Mouse (Mus musculus) stomach, embryonic 14.5 days (tissue): ENCODE measurements around the gene Crim1. TPM values are rescaled to one million over a fixed set of nuclear protein-coding genes. Genes with fewer than 3 reads are reported as not detected.
"Not testable (repeated sequence)": the region's sequence is repeated elsewhere in the genome, so short reads cannot be mapped to it uniquely, and the experiment has no call there.

Source experiments
- ATAC-seq: fragments of 200-750 bp; cut with Nextera tagmentation; 2 replicates; pipeline ENCODE4 v1.8.0; 2017; ENCODE audit warnings: low read depth, moderate TSS enrichment; ENCODE audit not compliant: insufficient number of reproducible peaks, insufficient read depth, low FRiP score
- H3K27ac ChIP-seq: fragments of 300-500 bp; sonication (generic); 2 replicates; pipeline ENCODE4 v1.5.1; 2014; ENCODE audit warnings: mild to moderate bottlenecking, low read length, moderate library complexity, mixed read lengths
- H3K27me3 ChIP-seq: fragments of 300-500 bp; sonication (generic); 2 replicates; pipeline ENCODE4 v1.6.1; 2014; ENCODE audit warnings: low read length, control low read depth, mixed read lengths; ENCODE audit not compliant: control insufficient read depth, insufficient read depth
- H3K36me3 ChIP-seq: fragments of 300-500 bp; sonication (generic); 2 replicates; pipeline ENCODE4 v1.6.1; 2014; ENCODE audit warnings: mild to moderate bottlenecking, control low read depth, low read length, moderate library complexity, mixed read lengths; ENCODE audit not compliant: control insufficient read depth, insufficient read depth
- H3K4me1 ChIP-seq: fragments of 300-500 bp; sonication (generic); 2 replicates; pipeline ENCODE4 v1.6.1; 2014; ENCODE audit warnings: low read length, control low read depth, mixed read lengths; ENCODE audit not compliant: control insufficient read depth, insufficient read depth
- H3K4me2 ChIP-seq: fragments of 300-500 bp; sonication (generic); replicated peaks from 2 replicates; pipeline ENCODE4 v1.6.1; 2014; ENCODE audit warnings: low read depth, low read length, control low read depth
- H3K4me3 ChIP-seq: fragments of 300-500 bp; sonication (generic); 2 replicates; pipeline ENCODE4 v1.5.1; 2014; ENCODE audit warnings: low read depth, low read length, control low read depth
- H3K9ac ChIP-seq: fragments of 300-500 bp; sonication (generic); replicated peaks from 2 replicates; pipeline ENCODE4 v1.6.1; 2014; ENCODE audit warnings: low read depth, mild to moderate bottlenecking, control low read depth, low read length, moderate library complexity, mixed read lengths
- H3K9me3 ChIP-seq: fragments of 300-500 bp; sonication (generic); 2 replicates; pipeline ENCODE4 v1.6.1; 2016; ENCODE audit warnings: low read depth, low read length, control low read depth; ENCODE audit not compliant: control insufficient read depth
- WGBS: fragments of 180-500 bp; shearing (Covaris S2); extraction: QIAGEN DNeasy Blood & Tissue Kit; methylation state at CpG from one replicate; pipeline ENCODE4 v1.1.7; 2014; 5-methylcytosine and 5-hydroxymethylcytosine counted together
- polyA plus RNA-seq: library from polyadenylated mRNA; unstranded; fragments of >200 nt; fragmentation: Nextera tagmentation; extraction: Ambion mirVana; gene quantifications from 2 replicates; pipeline ENCODE4 v1.2.1, GENCODE M21; 2014

The Crim1 gene
- polyA plus RNA-seq, 1 experiment from 2014 or later, result 4.9 TPM

DNA sequence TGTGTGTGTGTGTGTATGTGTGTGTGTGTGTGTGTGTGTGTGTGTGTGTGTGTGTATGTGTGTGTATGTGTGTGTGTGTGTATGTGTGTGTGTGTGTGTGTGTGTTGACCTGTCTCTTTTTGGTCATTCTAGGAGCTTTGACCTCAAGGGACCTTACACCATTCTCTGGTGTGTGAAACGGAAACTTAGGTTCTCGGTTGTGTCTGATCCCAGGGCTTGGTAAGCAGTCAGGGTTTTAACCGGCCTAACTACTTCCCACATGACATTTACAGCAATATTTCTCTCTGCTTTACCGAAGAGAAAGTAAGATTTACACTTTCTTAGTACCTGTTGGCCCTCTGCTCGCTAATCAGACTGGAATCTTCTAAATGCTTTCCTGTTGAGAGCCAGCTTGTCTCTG lies 48.1 kb downstream of the Crim1 start:
- H3K9me3 ChIP-seq, result no peaks in the 10 kb centered on the region
- WGBS, result 43% methylated on average over 5 of the region's 5 CpGs
- no peaks in the 10 kb centered on the region for H3K27me3 ChIP-seq
- no peak overlapping the region for H3K27ac ChIP-seq
- no peak overlapping the region for H3K4me3 ChIP-seq
- H3K36me3 ChIP-seq, result no peaks in the 10 kb centered on the region
- H3K4me1 ChIP-seq, result peaks cover 16% of the 10 kb centered on the region; the same call in 1 of the 2 replicates
- no peak overlapping the region for H3K9ac ChIP-seq
- no peak for ATAC-seq
- no peak overlapping the region for H3K4me2 ChIP-seq

DNA sequence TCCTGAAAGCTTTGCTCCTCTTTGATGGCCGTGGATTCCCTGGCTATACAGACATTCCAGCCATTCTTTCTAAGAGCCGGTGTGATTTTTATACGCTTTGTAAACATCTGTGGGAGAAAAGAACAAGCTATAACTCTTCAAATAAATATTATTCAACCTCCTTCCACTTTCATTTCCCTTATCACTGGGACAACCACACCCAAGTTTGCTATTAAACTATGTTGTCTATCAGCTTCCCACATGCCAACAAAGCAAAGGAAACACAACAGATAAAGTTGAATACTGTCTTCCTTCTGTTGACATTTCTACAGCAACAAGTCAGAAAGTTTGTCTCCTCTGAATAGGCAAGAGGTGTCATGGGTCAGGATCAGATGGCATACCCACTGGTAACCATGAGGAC lies 48.9 kb downstream of the Crim1 start:
- no peaks in the 10 kb centered on the region for H3K27me3 ChIP-seq
- H3K27ac ChIP-seq, result no peak overlapping the region
- H3K4me1 ChIP-seq, result peaks cover 16% of the 10 kb centered on the region; the same call in 1 of the 2 replicates
- no peak overlapping the region for H3K4me2 ChIP-seq
- no peak for ATAC-seq
- no peaks in the 10 kb centered on the region for H3K36me3 ChIP-seq
- no peaks in the 10 kb centered on the region for H3K9me3 ChIP-seq
- H3K4me3 ChIP-seq, result no peak overlapping the region
- 18% methylated on average over 3 of the region's 3 CpGs for WGBS
- no peak overlapping the region for H3K9ac ChIP-seq

- Histone ChIP-seq H3K4me1 (peaks cover 16% of the 10 kb centered on the region; the same call in 1 of the 2 replicates), H3K4me2 (no peak overlapping the region), H3K27me3 (no peaks in the 10 kb centered on the region), H3K36me3 (no peaks in the 10 kb centered on the region), H3K9ac (no peak overlapping the region), H3K9me3 (no peaks in the 10 kb centered on the region), H3K27ac (no peak overlapping the region), H3K4me3 (no peak overlapping the region)
- 55% methylated on average over 14 of the region's 14 CpGs for WGBS
- no peak for ATAC-seq
Measured at GRCm38 (mm10) chr17:78250149-78250938, 50.3 kb downstream of the Crim1 start.

- H3K27me3 ChIP-seq, H3K27ac ChIP-seq, H3K4me3 ChIP-seq, ATAC-seq, H3K4me2 ChIP-seq, H3K36me3 ChIP-seq, H3K9me3 ChIP-seq, H3K9ac ChIP-seq: not testable (repeated sequence)
- 86% methylated on average over 2 of the region's 2 CpGs for whole genome bisulfite sequencing
- H3K4me1 ChIP-seq, result peaks cover 11% of the 10 kb centered on the region; the same call in 1 of the 2 replicates
Measured at GRCm38 (mm10) chr17:78253587-78253986, 53.5 kb downstream of the Crim1 start.

DNA sequence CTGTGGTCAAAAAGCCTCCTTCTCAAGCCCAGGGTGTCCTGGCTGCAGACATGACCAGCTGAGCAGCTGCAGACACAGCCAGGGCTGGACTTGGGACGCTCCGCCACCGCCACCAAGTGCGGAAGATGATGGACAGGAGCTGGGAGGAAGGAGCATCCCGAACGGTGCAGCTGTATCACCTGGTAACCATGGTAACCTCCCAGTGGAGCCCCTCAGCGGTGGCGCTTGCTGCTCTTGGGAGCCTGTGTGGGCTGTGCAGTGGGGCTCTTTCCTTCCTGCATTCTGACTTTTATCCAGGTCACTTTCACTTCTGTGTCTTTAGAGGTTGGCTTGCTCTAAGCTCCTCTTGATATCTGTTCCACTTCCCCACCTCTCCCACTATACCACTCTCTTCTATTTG lies 54.2 kb downstream of the Crim1 start:
- no peak for ATAC-seq
- Histone ChIP-seq H3K9me3 (no peaks in the 10 kb centered on the region), H3K4me1 (peaks cover 5% of the 10 kb centered on the region; the same call in 1 of the 2 replicates), H3K27ac (no peak overlapping the region), H3K27me3 (no peaks in the 10 kb centered on the region), H3K9ac (no peak overlapping the region), H3K4me2 (no peak overlapping the region), H3K36me3 (no peaks in the 10 kb centered on the region), H3K4me3 (no peak overlapping the region)
- 65% methylated on average over 8 of the region's 8 CpGs for whole genome bisulfite sequencing

- Histone ChIP-seq H3K9ac (no peak overlapping the region), H3K27me3 (no peaks in the 10 kb centered on the region), H3K4me1 (peaks cover 2% of the 10 kb centered on the region; the same call in 1 of the 2 replicates), H3K9me3 (no peaks in the 10 kb centered on the region), H3K4me2 (no peak overlapping the region), H3K27ac (no peak overlapping the region), H3K36me3 (no peaks in the 10 kb centered on the region), H3K4me3 (no peak overlapping the region)
- WGBS, result 78% methylated on average over 9 of the region's 9 CpGs
- ATAC-seq, result peak; percentile 46; the same call in 1 of the 2 replicates
Measured at GRCm38 (mm10) chr17:78255711-78256110, 55.7 kb downstream of the Crim1 start.

GRCm38 (mm10) chr17:78256534-78256933 lies 56.5 kb downstream of the Crim1 start:
- no peaks in the 10 kb centered on the region for H3K4me1 ChIP-seq
- no peaks in the 10 kb centered on the region for H3K27me3 ChIP-seq
- no peak for ATAC-seq
- H3K4me2 ChIP-seq, result no peak overlapping the region
- no peaks in the 10 kb centered on the region for H3K9me3 ChIP-seq
- no peak overlapping the region for H3K27ac ChIP-seq
- H3K36me3 ChIP-seq, result no peaks in the 10 kb centered on the region
- H3K4me3 ChIP-seq, result no peak overlapping the region
- WGBS, result 62% methylated on average over 8 of the region's 8 CpGs
- H3K9ac ChIP-seq, result no peak overlapping the region

DNA sequence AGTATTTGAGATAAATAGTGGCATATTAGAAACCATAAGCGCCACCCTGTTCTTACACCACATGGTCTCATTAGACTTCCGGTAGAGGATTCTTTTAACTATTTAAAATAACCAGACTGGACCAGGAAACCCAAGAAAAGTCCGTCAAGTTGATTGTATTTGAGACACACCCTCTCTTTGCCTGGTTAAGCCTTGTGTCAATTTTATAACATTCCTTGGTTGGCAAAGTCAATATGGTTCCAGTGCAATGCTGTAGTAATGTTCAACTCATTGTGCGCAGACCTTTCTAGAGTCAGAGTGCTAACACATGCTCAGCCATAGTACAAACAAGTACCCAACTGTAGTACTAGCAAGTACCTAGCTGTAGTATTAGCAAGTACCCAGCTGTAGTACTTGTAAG lies 61.6 kb downstream of the Crim1 start:
- Histone ChIP-seq H3K4me3 (no peak overlapping the region), H3K27ac (peak overlapping the region; percentile 44; the same call in 1 of the 2 replicates)
- ATAC-seq, result peak; percentile 80

More for the DNA sequence above, 61.6 kb downstream of the Crim1 start:
- no peaks in the 10 kb centered on the region for H3K27me3 ChIP-seq
- H3K9me3 ChIP-seq, result no peaks in the 10 kb centered on the region
- H3K4me2 ChIP-seq, result no peak overlapping the region
- H3K36me3 ChIP-seq, result no peaks in the 10 kb centered on the region
- 76% methylated on average over 4 of the region's 4 CpGs for WGBS
- H3K4me1 ChIP-seq, result no peaks in the 10 kb centered on the region
- no peak overlapping the region for H3K9ac ChIP-seq
